Mouse (Mus musculus) heart, embryonic 11.5 days (tissue): ENCODE data around the gene Olfr27. TPM values are rescaled to one million over a fixed set of nuclear protein-coding genes. Genes with fewer than 3 reads are reported as not detected.

Experiments
- ATAC-seq: fragments of 200-750 bp; cut with Nextera tagmentation; replicated peaks from 2 replicates; pipeline ENCODE4 v1.8.0; 2017; ENCODE audit warnings: moderate library complexity; ENCODE audit not compliant: insufficient number of reproducible peaks, low FRiP score, low TSS enrichment
- H3K27ac ChIP-seq: fragments of 300-500 bp; sonication (generic); 2 replicates; pipeline ENCODE4 v1.5.1; 2014; ENCODE audit warnings: mild to moderate bottlenecking, low read depth, low read length
- H3K27me3 ChIP-seq: fragments of 300-500 bp; sonication (generic); 2 replicates; pipeline ENCODE4 v1.6.1; 2014; ENCODE audit warnings: mild to moderate bottlenecking, low read length, mixed read lengths; ENCODE audit not compliant: control insufficient read depth, insufficient read depth
- H3K36me3 ChIP-seq: fragments of 300-500 bp; sonication (generic); 2 replicates; pipeline ENCODE4 v1.6.1; 2014; ENCODE audit warnings: mild to moderate bottlenecking, low read length, moderate library complexity, mixed read lengths; ENCODE audit not compliant: control insufficient read depth, insufficient read depth
- H3K4me1 ChIP-seq: fragments of 300-500 bp; sonication (generic); 2 replicates; pipeline ENCODE4 v1.6.1; 2014; ENCODE audit warnings: low read length; ENCODE audit not compliant: control insufficient read depth, insufficient read depth
- H3K4me2 ChIP-seq: fragments of 300-500 bp; sonication (generic); 2 replicates; pipeline ENCODE4 v1.6.1; 2014; ENCODE audit warnings: mild to moderate bottlenecking, moderate library complexity
- H3K4me3 ChIP-seq: fragments of 300-500 bp; sonication (generic); 2 replicates; pipeline ENCODE4 v1.5.1; 2014; ENCODE audit warnings: low read depth, low read length
- H3K9ac ChIP-seq: fragments of 300-500 bp; sonication (generic); 2 replicates; pipeline ENCODE4 v1.6.1; 2014; ENCODE audit warnings: mild to moderate bottlenecking, low read depth, low read length, moderate library complexity
- H3K9me3 ChIP-seq: fragments of 300-500 bp; sonication (generic); replicated peaks from 2 replicates; pipeline ENCODE4 v1.6.1; 2016; ENCODE audit warnings: low read length; ENCODE audit not compliant: control insufficient read depth
- WGBS: fragments of 180-500 bp; shearing (Covaris S2); extraction: QIAGEN DNeasy Blood & Tissue Kit; methylation state at CpG from one replicate; pipeline ENCODE4 v1.1.7; 2014; ENCODE audit not compliant: insufficient replicate concordance; 5-methylcytosine and 5-hydroxymethylcytosine counted together
- polyA plus RNA-seq: library from polyadenylated mRNA; unstranded; fragments of >200 nt; fragmentation: Nextera tagmentation; extraction: Ambion mirVana; gene quantifications from 2 replicates; pipeline ENCODE4 v1.2.1, GENCODE M21; 2014

Olfr27 gene
- not detected in 2 replicates for polyA plus RNA-seq

DNA sequence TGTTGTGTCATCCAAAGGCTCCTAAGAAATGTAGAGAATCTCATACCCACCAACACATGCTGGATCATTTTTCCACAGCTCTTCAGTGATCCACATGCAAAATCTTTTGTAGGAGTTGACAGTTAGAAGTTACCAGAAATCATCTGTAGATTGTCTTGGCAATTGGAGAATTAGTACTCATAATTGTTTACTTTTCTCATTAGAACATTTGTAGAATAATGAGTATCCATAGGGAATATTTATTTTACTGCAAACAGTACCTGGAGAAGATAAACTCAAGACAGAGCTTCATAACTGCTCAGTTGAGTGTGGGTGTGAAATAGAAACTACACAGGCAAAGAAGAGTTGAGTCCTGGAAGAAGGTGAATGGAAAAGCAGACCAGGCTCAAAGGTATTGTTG is at the start of gene Olfr27:
Olfr27 (plus strand) TSS at position 301 of the 400 bp plus-strand sequence.
- Histone ChIP-seq H3K4me2 (no peak within 1 kb of the TSS), H3K4me3 (no peak within 1 kb of the TSS), H3K4me1 (no peaks in the 10 kb centered on the region), H3K27me3 (no peaks in the 10 kb centered on the region), H3K36me3 (no peaks in the 10 kb centered on the region), H3K9me3 (no peaks in the 10 kb centered on the region; the same call in 1 of the 2 replicates), H3K9ac (no peak within 1 kb of the TSS), H3K27ac (no peak within 1 kb of the TSS)
- no peak for ATAC-seq

DNA sequence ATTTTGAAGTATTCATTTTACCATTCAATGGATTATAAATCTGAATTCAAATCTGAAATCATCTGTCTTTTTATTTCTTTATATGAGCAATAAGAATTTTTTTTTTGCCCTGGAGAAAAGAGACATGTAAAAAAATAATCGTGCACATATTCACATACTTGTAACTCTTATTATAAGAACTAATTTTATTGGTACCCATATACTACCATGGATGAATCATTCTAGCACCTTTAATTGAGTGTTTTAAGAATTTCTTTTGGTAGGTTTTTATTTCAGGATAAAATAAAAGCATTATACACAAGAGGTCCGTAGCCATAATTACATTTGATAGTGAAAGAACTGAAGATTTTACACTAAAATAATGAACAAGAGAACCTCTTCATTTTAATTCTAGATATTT is 49.1 kb upstream of the Olfr27 start, which contains the start of gene Olfr938:
Olfr938 (minus strand) TSS at position 101 of the 400 bp plus-strand sequence.
- no peak within 1 kb of the TSS for H3K9ac ChIP-seq
- no peaks in the 10 kb centered on the region for H3K36me3 ChIP-seq
- H3K4me3 ChIP-seq: no peak within 1 kb of the TSS
- no peaks in the 10 kb centered on the region for H3K27me3 ChIP-seq
- H3K4me2 ChIP-seq: no peak within 1 kb of the TSS
- H3K27ac ChIP-seq: no peak within 1 kb of the TSS
- H3K9me3 ChIP-seq: peaks cover 3% of the 10 kb centered on the region; the same call in 1 of the 2 replicates
- WGBS: 76% methylated on average over 2 of the region's 2 CpGs
- H3K4me1 ChIP-seq: no peaks in the 10 kb centered on the region
- no peak for ATAC-seq

DNA sequence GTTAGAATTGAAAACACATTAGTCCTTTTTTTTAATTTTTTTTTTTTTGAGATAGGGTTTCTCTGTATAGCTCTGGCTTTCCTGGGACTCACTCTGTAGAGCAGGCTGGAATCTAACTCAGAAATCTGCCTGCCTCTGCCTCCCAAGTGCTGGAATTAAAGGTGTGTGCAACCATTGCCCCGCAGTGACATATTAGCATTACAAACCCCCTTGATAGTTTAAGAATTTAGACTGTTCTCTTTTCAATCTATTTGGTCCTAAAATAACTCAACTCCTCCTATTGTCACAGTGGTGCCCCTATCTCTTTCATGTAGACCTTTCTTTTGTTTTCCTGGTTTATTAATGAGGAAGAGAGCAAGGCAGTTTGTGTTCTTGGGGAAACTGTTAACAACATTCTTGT is 605 bp upstream of the Olfr27 start:
- H3K9ac ChIP-seq: no peak overlapping the region
- no peaks in the 10 kb centered on the region for H3K27me3 ChIP-seq
- no peak overlapping the region for H3K27ac ChIP-seq
- no peaks in the 10 kb centered on the region for H3K36me3 ChIP-seq
- no peak overlapping the region for H3K4me3 ChIP-seq
- no peak for ATAC-seq
- H3K4me1 ChIP-seq: no peaks in the 10 kb centered on the region
- no peaks in the 10 kb centered on the region; the same call in 1 of the 2 replicates for H3K9me3 ChIP-seq
- H3K4me2 ChIP-seq: no peak overlapping the region
- WGBS: 81% methylated on average over 1 of the region's 1 CpGs

DNA sequence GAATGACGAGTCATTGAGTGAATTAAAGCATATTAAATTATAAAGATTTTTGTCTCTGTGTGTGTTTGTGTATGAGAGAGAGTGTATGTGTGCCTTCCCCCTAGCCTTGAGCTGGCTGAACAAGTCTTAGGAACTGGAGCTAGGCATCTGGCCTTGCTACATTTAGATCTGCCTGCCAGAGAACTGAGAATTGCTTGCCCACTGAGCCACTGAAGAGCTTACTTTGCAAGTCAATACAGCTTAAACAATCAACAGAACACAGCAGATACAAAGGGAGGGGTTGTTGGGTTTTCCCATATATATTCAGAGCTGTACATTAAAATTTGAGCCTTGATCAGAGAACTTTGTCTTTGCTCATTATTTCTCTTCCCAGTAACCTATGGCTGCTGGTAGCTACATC is 24.5 kb downstream of the Olfr27 start:
- ATAC-seq: no peak
- Histone ChIP-seq H3K4me1 (no peaks in the 10 kb centered on the region), H3K9ac (no peak overlapping the region), H3K27me3 (no peaks in the 10 kb centered on the region), H3K27ac (no peak overlapping the region), H3K9me3 (peaks cover 3% of the 10 kb centered on the region; the same call in 1 of the 2 replicates), H3K4me2 (no peak overlapping the region), H3K4me3 (no peak overlapping the region), H3K36me3 (no peaks in the 10 kb centered on the region)
- 48% methylated on average over 1 of the region's 1 CpGs for WGBS

DNA sequence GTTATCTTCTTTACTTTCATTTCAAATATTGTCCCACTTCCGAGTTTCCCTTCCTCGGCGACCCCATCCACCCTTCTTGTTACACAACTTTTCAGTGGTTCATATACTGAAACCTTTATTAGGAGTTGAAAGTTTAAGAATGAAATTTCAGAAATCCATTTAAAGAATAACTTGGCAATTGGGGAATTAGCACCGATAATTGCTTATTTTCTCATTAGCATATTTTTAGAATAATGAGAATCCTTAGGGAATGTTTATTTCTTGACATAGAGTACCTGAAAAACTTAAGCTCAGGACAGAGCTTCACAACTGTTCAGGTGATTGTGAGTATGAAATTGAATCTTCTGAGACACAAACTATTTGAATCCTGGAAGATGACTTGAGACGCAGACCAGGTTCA is 38.1 kb downstream of the Olfr27 start, which contains the start of gene Olfr943:
Olfr943 (plus strand) TSS at position 301 of the 400 bp plus-strand sequence.
- ATAC-seq: no peak
- H3K36me3 ChIP-seq: no peaks in the 10 kb centered on the region
- 83% methylated on average over 5 of the region's 5 CpGs for WGBS
- H3K4me1 ChIP-seq: no peaks in the 10 kb centered on the region
- no peak within 1 kb of the TSS for H3K9ac ChIP-seq
- H3K27me3 ChIP-seq: no peaks in the 10 kb centered on the region
- H3K4me2 ChIP-seq: no peak within 1 kb of the TSS
- no peaks in the 10 kb centered on the region for H3K9me3 ChIP-seq
- no peak within 1 kb of the TSS for H3K4me3 ChIP-seq
- H3K27ac ChIP-seq: no peak within 1 kb of the TSS

Other genes with a start within 250 kb of the Olfr27 start
- not detected in 2 replicates for gene Olfr930, start 198.3 kb upstream of the Olfr27 start, polyA plus RNA-seq
- gene Olfr933, start 155.8 kb upstream of the Olfr27 start, polyA plus RNA-seq: not detected in 2 replicates
- not detected in 2 replicates for gene Olfr934, start 139.8 kb upstream of the Olfr27 start, polyA plus RNA-seq
- not detected in 2 replicates for gene Olfr935, start 128.4 kb upstream of the Olfr27 start, polyA plus RNA-seq
- gene Olfr146, start 104.8 kb upstream of the Olfr27 start, polyA plus RNA-seq: not detected in 2 replicates
- not detected in 2 replicates for gene Olfr937, start 63.2 kb upstream of the Olfr27 start, polyA plus RNA-seq
- gene Olfr938, start 49.2 kb upstream of the Olfr27 start, polyA plus RNA-seq: not detected in 2 replicates
- gene Olfr943, start 38.2 kb downstream of the Olfr27 start, polyA plus RNA-seq: not detected in 2 replicates
- gene Olfr944, start 73.8 kb downstream of the Olfr27 start, polyA plus RNA-seq: not detected in 2 replicates
- gene Olfr1537, start 121.9 kb downstream of the Olfr27 start, polyA plus RNA-seq: not detected in 2 replicates
- not detected in 2 replicates for gene Olfr945, start 148.7 kb downstream of the Olfr27 start, polyA plus RNA-seq
- gene Olfr948, start 197.9 kb downstream of the Olfr27 start, polyA plus RNA-seq: not detected in 2 replicates